Comparison of ENCODE assay signal across 9 mouse cellular contexts in the genomic region with DNA sequence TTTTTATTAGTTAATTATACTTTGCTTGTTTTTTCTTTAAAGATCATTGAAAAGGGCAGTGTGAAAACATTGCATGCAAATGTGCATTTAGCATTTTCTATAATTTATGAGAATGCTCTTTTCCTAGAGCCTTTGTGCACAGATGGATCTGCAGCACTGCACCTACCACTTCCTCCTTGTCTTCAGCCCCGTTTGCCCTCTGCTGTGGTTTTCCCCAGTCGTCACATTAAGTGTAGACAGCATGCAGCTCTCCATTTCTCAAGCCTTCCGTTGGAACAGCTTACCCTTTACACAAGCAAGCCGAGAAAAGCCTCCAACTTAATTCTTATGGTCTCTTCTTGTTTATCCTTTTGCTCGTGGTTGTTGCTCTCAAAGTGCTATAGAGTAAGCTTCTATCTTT.
DNase-seq lines count a peak whose midpoint lies in the region; ATAC-seq lines count a peak whose summit lies in the region.
"Had no signal": no experiment of that assay in that cellular context is flagged by ENCODE, and none has a peak within 500 bp of the region (broad histone marks: within the 10 kb centered on the region; RNA-seq: fewer than 3 reads in every experiment).

No protein-coding gene starts in this region.

- H3K4me1 ChIP-seq in forebrain, embryonic 15.5 days: peaks cover 12% of the 10 kb centered on the region
- peaks cover 12% of the 10 kb centered on the region for H3K4me1 ChIP-seq in forebrain, embryonic 10.5 days
- H3K4me1 ChIP-seq in midbrain, embryonic 14.5 days (ENCODE audit: control insufficient read depth, insufficient read depth, low read length): peaks cover 7% of the 10 kb centered on the region; the same call in 1 of the 2 replicates
- peaks cover 19% of the 10 kb centered on the region for H3K4me1 ChIP-seq in midbrain, embryonic 10.5 days
- peaks cover 17% of the 10 kb centered on the region; the same call in 1 of the 2 replicates for H3K4me1 ChIP-seq in kidney, embryonic 16.5 days (ENCODE audit: insufficient read depth, low read length)

- 0 out of 2 replicates have a peak overlapping the region, but pooled peaks have one; percentile 38 for H3K27ac ChIP-seq in forebrain, embryonic 15.5 days (replicated peaks)
- no peak overlapping the region for H3K27ac ChIP-seq in forebrain, embryonic 10.5 days
- peak overlapping the region; percentile 38; the same call in 1 of the 2 replicates for H3K27ac ChIP-seq in midbrain, embryonic 14.5 days (replicated peaks; ENCODE audit: low read depth, low read length)
- no peak overlapping the region for H3K27ac ChIP-seq in midbrain, embryonic 10.5 days (replicated peaks)
- H3K27ac ChIP-seq in kidney, embryonic 16.5 days (ENCODE audit: low read length): no peak overlapping the region
- H3K27ac ChIP-seq: macrophage had no signal

- H3K4me2 ChIP-seq in forebrain, embryonic 15.5 days (replicated peaks): no peak overlapping the region
- no peak overlapping the region for H3K4me2 ChIP-seq in midbrain, embryonic 14.5 days (ENCODE audit: low read length)
- H3K4me2 ChIP-seq in kidney, embryonic 16.5 days (replicated peaks; ENCODE audit: low read depth, low read length): no peak overlapping the region

- 0 out of 2 replicates have a peak, but pooled peaks have one; percentile 72 for ATAC-seq in forebrain, embryonic 15.5 days (replicated peaks)
- ATAC-seq in midbrain, embryonic 14.5 days (ENCODE audit: low FRiP score, low TSS enrichment): no peak
- peak; percentile 85 for ATAC-seq in inflammation-experienced regulatory T-cells, adult 6 months
- ATAC-seq in kidney, embryonic 16.5 days (ENCODE audit: low FRiP score, low TSS enrichment): no peak

- H3K9ac ChIP-seq in forebrain, embryonic 15.5 days (replicated peaks): no peak overlapping the region
- H3K9ac ChIP-seq in midbrain, embryonic 14.5 days (replicated peaks; ENCODE audit: low read length): no peak overlapping the region
- no peak overlapping the region for H3K9ac ChIP-seq in kidney, embryonic 16.5 days (replicated peaks; ENCODE audit: low read length)

- DNase-seq in forebrain, embryonic 10.5 days (ENCODE audit: extremely low spot score, low spot score): no peak
- peak; percentile 17 for DNase-seq in midbrain, embryonic 14.5 days
- no peak for DNase-seq in midbrain, embryonic 10.5 days (ENCODE audit: low spot score)
- peak; percentile 70 for DNase-seq in thymus, postnatal 25 days
- no peak for DNase-seq in ovary, postnatal 10 days (ENCODE audit: low spot score)

- no peak overlapping the region for H3K4me3 ChIP-seq in forebrain, embryonic 15.5 days
- no peak overlapping the region for H3K4me3 ChIP-seq in forebrain, embryonic 10.5 days
- H3K4me3 ChIP-seq in midbrain, embryonic 14.5 days (replicated peaks; ENCODE audit: low read depth, low read length): no peak overlapping the region
- H3K4me3 ChIP-seq in midbrain, embryonic 10.5 days: no peak overlapping the region
- no peak overlapping the region for H3K4me3 ChIP-seq in kidney, embryonic 16.5 days (ENCODE audit: low read length)

- H3K9me3 ChIP-seq in forebrain, embryonic 15.5 days: no peaks in the 10 kb centered on the region
- no peaks in the 10 kb centered on the region for H3K9me3 ChIP-seq in forebrain, embryonic 10.5 days
- no peaks in the 10 kb centered on the region for H3K9me3 ChIP-seq in midbrain, embryonic 14.5 days (ENCODE audit: control insufficient read depth, low read length)
- H3K9me3 ChIP-seq in midbrain, embryonic 10.5 days (replicated peaks): no peaks in the 10 kb centered on the region
- no peaks in the 10 kb centered on the region for H3K9me3 ChIP-seq in kidney, embryonic 16.5 days (ENCODE audit: low read length)

- no peaks in the 10 kb centered on the region; the same call in 1 of the 2 replicates for H3K36me3 ChIP-seq in forebrain, embryonic 15.5 days
- peaks cover 9% of the 10 kb centered on the region for H3K36me3 ChIP-seq in forebrain, embryonic 10.5 days (replicated peaks)
- H3K36me3 ChIP-seq in midbrain, embryonic 14.5 days (ENCODE audit: control insufficient read depth, insufficient read depth, low read length): 0 out of 2 replicates have a peak, but pooled peaks cover 6% of the 10 kb centered on the region
- peaks cover 4% of the 10 kb centered on the region; the same call in 1 of the 2 replicates for H3K36me3 ChIP-seq in midbrain, embryonic 10.5 days
- 0 out of 2 replicates have a peak, but pooled peaks cover 7% of the 10 kb centered on the region for H3K36me3 ChIP-seq in kidney, embryonic 16.5 days (ENCODE audit: insufficient read depth, low read length)

- no peaks in the 10 kb centered on the region for H3K27me3 ChIP-seq in forebrain, embryonic 15.5 days
- H3K27me3 ChIP-seq in forebrain, embryonic 10.5 days (ENCODE audit: poor library complexity, severe bottlenecking): no peaks in the 10 kb centered on the region
- no peaks in the 10 kb centered on the region for H3K27me3 ChIP-seq in midbrain, embryonic 14.5 days (ENCODE audit: control insufficient read depth, insufficient read depth, low read length)
- H3K27me3 ChIP-seq in midbrain, embryonic 10.5 days (ENCODE audit: low read depth, poor library complexity, severe bottlenecking): no peaks in the 10 kb centered on the region
- no peaks in the 10 kb centered on the region for H3K27me3 ChIP-seq in kidney, embryonic 16.5 days (ENCODE audit: insufficient read depth, low read length)

- WGBS in forebrain, embryonic 15.5 days: 35% methylated on average over 5 of the region's 5 CpGs
- WGBS in forebrain, embryonic 10.5 days: 82% methylated on average over 5 of the region's 5 CpGs
- WGBS in midbrain, embryonic 14.5 days: 62% methylated on average over 5 of the region's 5 CpGs
- WGBS in midbrain, embryonic 10.5 days: 75% methylated on average over 5 of the region's 5 CpGs
- 61% methylated on average over 5 of the region's 5 CpGs for WGBS in kidney, embryonic 16.5 days

Comparison
In these comparisons a context has a peak if more than half of its experiments do, and no peak if none do; other contexts are left out.
1. H3K27ac ChIP-seq: peak in forebrain, embryonic 15.5 days (single experiment) and midbrain, embryonic 14.5 days (single experiment); none in forebrain, embryonic 10.5 days (single experiment), midbrain, embryonic 10.5 days (single experiment) and kidney, embryonic 16.5 days (single experiment).
2. DNase-seq: peak in midbrain, embryonic 14.5 days (single experiment) and thymus, postnatal 25 days (single experiment); none in forebrain, embryonic 10.5 days (single experiment), midbrain, embryonic 10.5 days (single experiment) and ovary, postnatal 10 days (single experiment).
3. ATAC-seq: peak in forebrain, embryonic 15.5 days (single experiment) and inflammation-experienced regulatory T-cells, adult 6 months (single experiment); none in midbrain, embryonic 14.5 days (single experiment) and kidney, embryonic 16.5 days (single experiment).